Mouse (Mus musculus) hematopoietic stem cell, adult 5-6 weeks (primary cell): ENCODE results near the gene Tas2r118. TPM values are rescaled to one million over a fixed set of nuclear protein-coding genes. Genes with fewer than 3 reads are reported as not detected.
A peak's percentile ranks its signal among the peaks of the same experiment; 100 is the strongest.

ENCODE experiments used
- ATAC-seq, 2 experiments: fragments of 125-278 bp in 1 of 2; replicated peaks in 1 of 2; 2 replicates each; pipeline ENCODE4 v1.8.0; 2016 to 2017; ENCODE audit warnings: inconsistent platforms in 2 of 2, mild to moderate bottlenecking in 2 of 2, moderate number of reproducible peaks in 2 of 2, low read depth in 1 of 2, moderate TSS enrichment in 1 of 2; ENCODE audit not compliant: low FRiP score in 2 of 2, poor library complexity in 2 of 2, severe bottlenecking in 2 of 2, insufficient read depth in 1 of 2, low TSS enrichment in 1 of 2
- total RNA-seq: library from RNA; stranded (forward); fragments of 172-1452, 232-1000 nt; gene quantifications from 2 replicates; pipeline ENCODE4 v1.2.3, GENCODE M21; 2017

The Tas2r118 gene
- not detected in 2 replicates for total RNA-seq

DNA sequence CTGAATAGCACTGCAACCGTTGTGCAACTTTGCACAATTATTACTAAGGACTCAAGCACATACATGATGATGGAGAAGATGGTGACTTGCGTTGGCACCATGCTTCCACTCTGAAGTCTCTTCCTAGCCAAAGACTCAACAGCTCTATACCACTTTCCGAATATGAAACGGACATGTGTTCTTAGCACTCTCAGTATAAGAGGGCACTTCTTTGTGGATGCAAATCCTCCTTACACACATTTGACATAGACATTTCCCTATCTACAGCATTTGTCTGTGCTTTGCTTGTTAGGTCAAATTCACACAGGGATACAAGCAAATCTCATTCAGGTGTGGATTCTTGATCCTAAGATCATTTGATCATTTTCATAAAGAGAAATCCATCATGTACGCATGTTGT, at the start of gene Tas2r118:
Tas2r118 (minus strand) TSS at position 101 of the 400 bp plus-strand sequence.
- ATAC-seq = no peak

DNA sequence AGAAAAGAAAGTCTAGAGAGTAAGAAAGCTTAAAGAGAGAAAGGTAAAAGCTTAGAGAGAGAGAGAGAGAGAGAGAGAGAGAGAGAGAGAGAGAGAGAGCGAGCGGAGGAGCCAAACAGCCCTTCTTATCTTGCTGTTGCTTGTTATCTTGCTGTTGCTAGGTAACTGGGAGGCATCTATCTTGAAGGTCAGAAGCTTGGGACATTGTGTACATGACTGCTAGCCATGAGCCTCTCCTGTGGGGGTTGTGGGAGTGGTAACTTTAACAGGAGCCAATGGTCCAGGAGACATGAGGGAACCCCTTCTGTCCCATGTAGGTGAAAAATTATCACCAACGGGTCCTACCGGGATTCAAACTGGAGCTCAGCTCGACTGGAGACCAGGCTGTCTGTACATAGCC, 48.5 kb upstream of the Tas2r118 start:
- ATAC-seq = no peak

DNA sequence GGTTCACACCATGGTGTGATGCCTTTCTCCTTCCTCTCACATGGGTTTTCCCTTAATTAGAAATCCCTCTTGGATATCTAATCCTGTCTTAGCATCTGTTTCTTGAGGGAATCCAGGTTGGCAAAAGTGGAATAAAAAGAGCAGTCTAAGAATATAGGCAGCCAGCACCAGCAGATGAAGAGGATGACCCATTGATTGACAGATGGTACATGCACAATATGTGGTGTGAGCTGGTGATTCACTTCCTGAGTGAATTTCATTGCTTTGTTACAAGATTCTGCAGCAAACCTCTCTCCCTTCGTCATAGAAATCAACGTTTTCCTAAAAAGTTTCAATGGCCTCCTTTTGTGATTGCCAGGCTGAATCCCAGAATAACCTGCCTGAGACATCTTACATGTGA, 23.4 kb upstream of the Tas2r118 start:
- no peak for ATAC-seq

GRCm38 (mm10) chr6:23990687-23991387, 21.0 kb upstream of the Tas2r118 start:
- ATAC-seq = no peak

GRCm38 (mm10) chr6:23986293-23986692, 16.4 kb upstream of the Tas2r118 start:
- ATAC-seq = peak; percentile 51 to 76; a peak in 3 of 4 replicates

DNA sequence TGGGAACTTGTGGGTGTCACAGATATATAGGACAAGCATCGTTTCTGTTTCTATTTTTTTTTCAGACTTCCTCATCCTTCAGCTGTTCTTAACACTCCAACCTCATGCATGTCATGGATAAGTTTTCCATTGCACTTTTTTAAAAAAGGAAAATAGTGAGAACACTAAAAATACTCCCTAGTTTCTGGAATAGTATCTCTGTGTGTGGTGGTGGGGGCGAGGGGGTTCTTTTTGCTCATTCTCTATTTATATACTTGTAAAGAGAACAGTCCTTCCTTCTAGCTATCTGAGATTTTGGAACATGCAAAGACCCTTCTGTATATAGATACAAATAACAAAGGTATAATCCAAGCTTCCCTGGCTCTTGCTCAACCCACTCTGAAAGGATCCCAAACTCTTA, 2.9 kb downstream of the Tas2r118 start:
- no peak for ATAC-seq

DNA sequence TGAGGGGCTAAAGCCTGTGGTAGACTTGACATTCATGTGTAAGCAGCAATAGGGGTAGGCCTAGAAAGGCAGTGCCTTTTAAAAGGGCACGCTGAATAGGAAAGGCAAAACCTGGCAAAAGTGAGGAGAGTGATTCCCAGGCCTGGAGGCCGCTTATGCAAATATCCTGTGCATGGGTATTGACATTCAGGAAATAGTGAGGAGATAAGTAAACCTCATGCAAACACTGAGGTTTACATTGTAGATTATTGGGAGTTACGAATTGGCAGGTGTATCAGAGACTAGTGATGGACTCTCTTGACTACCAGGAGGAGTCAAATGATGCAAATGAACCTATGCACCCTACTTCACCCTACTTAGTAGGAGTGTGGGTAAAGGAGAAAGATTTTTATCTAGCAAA, 3.9 kb downstream of the Tas2r118 start:
- no peak for ATAC-seq

- no peak for ATAC-seq
Observed at GRCm38 (mm10) chr6:23963741-23964140, 6.1 kb downstream of the Tas2r118 start.

DNA sequence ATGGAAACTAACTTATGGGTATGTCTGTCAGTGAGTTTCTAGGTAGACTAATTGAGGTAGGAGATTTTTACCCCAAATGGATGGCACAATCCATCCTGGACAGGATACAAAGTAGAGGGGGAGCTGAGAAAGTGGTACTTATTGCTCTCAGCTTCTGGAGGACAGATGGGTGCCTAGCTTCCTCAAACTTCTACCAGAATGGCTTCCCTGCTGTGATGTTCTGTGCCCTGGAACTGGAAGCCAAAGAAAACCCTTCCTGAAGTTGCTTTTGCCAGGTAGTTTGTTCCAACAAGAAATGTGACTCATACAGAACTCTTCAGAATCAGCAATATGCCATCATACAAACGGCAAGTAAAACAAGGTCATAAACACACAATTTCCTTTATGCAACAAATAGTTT, 29.1 kb downstream of the Tas2r118 start:
- ATAC-seq = no peak

GRCm38 (mm10) chr6:23938575-23939488, 31.0 kb downstream of the Tas2r118 start:
- ATAC-seq = no peak

- ATAC-seq = no peak
Observed at GRCm38 (mm10) chr6:23936414-23936813, 33.4 kb downstream of the Tas2r118 start.

DNA sequence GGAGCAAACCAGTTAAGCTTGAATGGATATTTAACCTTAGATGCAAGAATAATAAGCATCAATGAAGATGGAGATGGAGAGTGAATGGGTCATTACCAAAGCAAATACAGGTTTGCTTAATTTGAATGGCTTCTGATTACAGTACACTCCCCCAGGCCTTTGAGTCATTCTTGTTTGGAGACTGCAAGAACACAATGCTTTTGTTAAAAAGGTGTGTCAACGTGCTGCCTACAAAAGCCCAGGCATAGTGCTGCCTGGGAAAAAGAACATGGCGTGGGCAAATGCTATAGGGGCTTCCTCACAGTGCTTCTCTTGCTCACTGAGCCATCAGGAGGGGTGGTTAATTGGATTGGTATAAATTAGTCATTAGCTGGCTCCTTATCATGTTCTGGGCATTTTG, 46.1 kb downstream of the Tas2r118 start:
- no peak for ATAC-seq

Other genes starting within 250 kb of the Tas2r118 start
- 17.5 and 21.3 TPM in 2 replicates for gene Cadps2, start 130.6 kb downstream of the Tas2r118 start, total RNA-seq
- gene Slc13a1, start 198.0 kb upstream of the Tas2r118 start, total RNA-seq = not detected in 2 replicates